Mouse (Mus musculus) forebrain, embryonic 13.5 days (tissue): ENCODE measurements around the gene Dbx1. TPM values are rescaled to one million over a fixed set of nuclear protein-coding genes. Genes with fewer than 3 reads are reported as not detected.
A peak's percentile ranks its signal among the peaks of the same experiment; 100 is the strongest.

Source experiments
- ATAC-seq: fragments of 200-750 bp; cut with Nextera tagmentation; 2 replicates; pipeline ENCODE4 v1.8.0; 2017
- H3K27ac ChIP-seq: fragments of 300-500 bp; sonication (generic); 2 replicates; pipeline ENCODE4 v1.5.1; 2015; ENCODE audit warnings: inconsistent platforms, mild to moderate bottlenecking, moderate library complexity
- H3K27me3 ChIP-seq: fragments of 300-500 bp; sonication (generic); 2 replicates; pipeline ENCODE4 v1.6.1; 2015; ENCODE audit warnings: mild to moderate bottlenecking, inconsistent platforms
- H3K36me3 ChIP-seq: fragments of 300-500 bp; sonication (generic); 2 replicates; pipeline ENCODE4 v1.6.1; 2015; ENCODE audit warnings: mild to moderate bottlenecking, inconsistent platforms; ENCODE audit not compliant: poor library complexity, severe bottlenecking
- H3K4me1 ChIP-seq: fragments of 300-500 bp; sonication (generic); 2 replicates; pipeline ENCODE4 v1.6.1; 2015; ENCODE audit warnings: inconsistent platforms
- H3K4me2 ChIP-seq: fragments of 300-500 bp; sonication (generic); 2 replicates; pipeline ENCODE4 v1.6.1; 2015; ENCODE audit warnings: inconsistent platforms, mild to moderate bottlenecking, moderate library complexity
- H3K4me3 ChIP-seq: fragments of 300-500 bp; sonication (generic); 2 replicates; pipeline ENCODE4 v1.5.1; 2015; ENCODE audit warnings: mild to moderate bottlenecking, inconsistent platforms
- H3K9ac ChIP-seq: fragments of 300-500 bp; sonication (generic); 2 replicates; pipeline ENCODE4 v1.6.1; 2015; ENCODE audit warnings: mild to moderate bottlenecking, inconsistent platforms
- H3K9me3 ChIP-seq: fragments of 300-500 bp; sonication (generic); replicated peaks from 2 replicates; pipeline ENCODE4 v1.6.1; 2016; ENCODE audit warnings: inconsistent platforms
- WGBS: fragments of 180-500 bp; shearing (Covaris S2); methylation state at CpG from one replicate; pipeline ENCODE4 v1.1.7; 2015; 5-methylcytosine and 5-hydroxymethylcytosine counted together
- polyA plus RNA-seq: library from polyadenylated mRNA; unstranded; fragments of >200 nt; fragmentation: Nextera tagmentation; extraction: Ambion mirVana; gene quantifications from 2 replicates; pipeline ENCODE4 v1.2.1, GENCODE M21; 2015

The Dbx1 gene
- polyA plus RNA-seq, 1 experiment from 2014 or later = 7.5 TPM

GRCm38 (mm10) chr7:49620160-49620559, 16.5 kb downstream of the Dbx1 start:
- Histone ChIP-seq H3K4me1 (no peaks in the 10 kb centered on the region), H3K9ac (no peak overlapping the region), H3K27me3 (peaks cover 89% of the 10 kb centered on the region), H3K4me2 (no peak overlapping the region), H3K27ac (no peak overlapping the region), H3K4me3 (no peak overlapping the region), H3K36me3 (no peaks in the 10 kb centered on the region), H3K9me3 (no peaks in the 10 kb centered on the region)
- 74% methylated on average over 1 of the region's 1 CpGs for WGBS
- no peak for ATAC-seq

DNA sequence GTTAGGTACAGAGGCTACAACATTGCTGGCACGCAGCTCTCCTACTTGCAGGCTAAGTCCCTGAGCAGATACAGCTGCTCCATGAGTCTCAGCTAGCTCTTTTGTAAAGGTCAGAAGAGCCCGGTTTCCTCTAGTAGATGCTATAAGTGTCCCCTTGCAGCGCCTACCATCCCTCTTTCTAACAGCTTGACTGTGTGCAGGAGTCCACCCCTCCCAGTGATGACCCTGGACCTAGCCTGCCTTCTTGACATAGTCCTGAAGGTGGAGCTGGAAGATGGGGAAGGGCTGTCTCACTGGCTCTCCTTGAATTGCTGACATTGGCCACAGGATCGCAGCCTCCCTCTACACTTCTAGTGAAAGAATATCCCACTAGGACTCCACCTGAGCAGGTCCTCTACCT, 19.6 kb downstream of the Dbx1 start:
- WGBS = 82% methylated on average over 4 of the region's 4 CpGs
- H3K4me2 ChIP-seq = no peak overlapping the region
- H3K9ac ChIP-seq = no peak overlapping the region
- no peaks in the 10 kb centered on the region for H3K9me3 ChIP-seq
- no peak overlapping the region for H3K4me3 ChIP-seq
- no peak overlapping the region for H3K27ac ChIP-seq
- H3K4me1 ChIP-seq = no peaks in the 10 kb centered on the region
- H3K36me3 ChIP-seq = no peaks in the 10 kb centered on the region
- H3K27me3 ChIP-seq = peaks cover 83% of the 10 kb centered on the region
- ATAC-seq = peak; percentile 17; the same call in 1 of the 2 replicates

GRCm38 (mm10) chr7:49616258-49616735, 20.4 kb downstream of the Dbx1 start:
- peak; percentile 73 for ATAC-seq
- H3K4me1 ChIP-seq = no peaks in the 10 kb centered on the region
- WGBS = 6% methylated on average over 4 of the region's 7 CpGs
- H3K27ac ChIP-seq = no peak overlapping the region
- no peaks in the 10 kb centered on the region for H3K36me3 ChIP-seq
- no peaks in the 10 kb centered on the region for H3K9me3 ChIP-seq
- H3K4me2 ChIP-seq = no peak overlapping the region
- H3K27me3 ChIP-seq = peaks cover 77% of the 10 kb centered on the region
- H3K9ac ChIP-seq = no peak overlapping the region
- H3K4me3 ChIP-seq = no peak overlapping the region

- Histone ChIP-seq H3K36me3 (no peaks in the 10 kb centered on the region), H3K4me2 (no peak overlapping the region), H3K27ac (no peak overlapping the region), H3K4me1 (no peaks in the 10 kb centered on the region), H3K27me3 (peaks cover 5% of the 10 kb centered on the region; the same call in 1 of the 2 replicates), H3K4me3 (no peak overlapping the region), H3K9ac (no peak overlapping the region), H3K9me3 (no peaks in the 10 kb centered on the region)
- ATAC-seq = no peak
- 89% methylated on average over 15 of the region's 15 CpGs for WGBS
Observed at GRCm38 (mm10) chr7:49604965-49605795, 31.5 kb downstream of the Dbx1 start.

DNA sequence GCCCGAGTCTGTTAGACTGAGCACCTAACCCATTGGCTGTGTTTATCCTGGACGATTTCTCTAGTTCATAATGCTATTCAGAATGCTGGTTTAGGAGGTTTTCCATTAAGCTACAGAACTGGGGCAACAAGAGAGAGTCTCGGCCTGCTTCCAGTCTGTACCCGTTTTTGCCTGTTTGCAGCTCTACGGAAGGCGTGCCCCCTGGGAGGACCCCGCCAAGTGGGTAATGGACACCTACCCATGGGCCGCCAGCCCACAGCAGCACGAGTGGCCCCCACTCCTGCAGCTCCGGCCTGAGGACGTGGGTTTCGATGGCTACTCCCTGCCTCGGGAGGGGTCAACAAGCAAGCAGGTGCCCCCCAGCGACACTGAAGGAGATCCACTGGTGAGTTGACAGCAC, 32.4 kb downstream of the Dbx1 start:
- Histone ChIP-seq H3K27ac (no peak overlapping the region), H3K27me3 (peaks cover 5% of the 10 kb centered on the region; the same call in 1 of the 2 replicates), H3K36me3 (no peaks in the 10 kb centered on the region), H3K9ac (no peak overlapping the region), H3K4me1 (no peaks in the 10 kb centered on the region), H3K9me3 (no peaks in the 10 kb centered on the region), H3K4me2 (no peak overlapping the region), H3K4me3 (no peak overlapping the region)
- WGBS = 89% methylated on average over 14 of the region's 14 CpGs
- no peak for ATAC-seq

DNA sequence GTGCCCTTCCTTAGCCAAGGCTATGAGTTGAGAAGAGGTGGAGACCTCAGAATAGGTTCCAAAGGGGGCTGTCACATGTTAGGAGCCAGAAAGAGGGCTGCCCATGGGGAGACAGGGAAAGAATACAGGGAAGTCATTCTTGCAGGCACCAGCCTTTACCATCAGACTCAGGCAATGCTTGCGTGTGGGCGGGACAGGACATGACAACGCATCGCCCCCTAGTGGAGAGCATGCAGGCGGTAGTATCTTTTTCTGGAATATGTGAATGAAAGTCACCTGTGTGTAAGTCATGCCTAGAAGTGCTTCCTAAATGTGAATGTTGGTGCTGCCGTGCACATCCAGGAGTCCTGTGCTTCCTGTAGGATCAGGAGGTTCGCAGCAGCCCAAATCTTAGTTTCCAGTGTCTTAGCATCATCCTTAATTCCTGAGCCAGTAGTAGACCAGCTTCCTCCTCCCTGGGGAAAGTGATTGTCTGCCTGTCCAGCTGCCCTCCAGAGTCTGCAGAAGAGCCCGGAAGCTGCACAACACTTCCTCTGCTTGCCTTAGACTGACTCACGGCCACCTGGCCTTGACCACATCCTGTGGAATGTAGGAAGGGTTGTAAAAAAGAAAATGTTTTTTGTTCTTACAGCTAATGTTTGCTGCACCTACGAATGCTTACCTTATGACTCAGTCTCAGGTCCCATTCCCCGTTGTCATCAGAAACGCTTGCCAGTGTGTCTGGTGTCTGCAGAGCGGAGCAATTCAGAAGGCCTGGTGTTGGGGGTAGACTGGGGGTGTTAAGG, 35.3 kb downstream of the Dbx1 start:
- WGBS = 47% methylated on average over 13 of the region's 13 CpGs
- Histone ChIP-seq H3K4me1 (no peaks in the 10 kb centered on the region), H3K9me3 (no peaks in the 10 kb centered on the region), H3K9ac (no peak overlapping the region), H3K36me3 (0 out of 2 replicates have a peak, but pooled peaks cover 12% of the 10 kb centered on the region), H3K27me3 (peaks cover 5% of the 10 kb centered on the region; the same call in 1 of the 2 replicates), H3K4me2 (no peak overlapping the region), H3K4me3 (no peak overlapping the region), H3K27ac (no peak overlapping the region)
- ATAC-seq = peak; percentile 72

DNA sequence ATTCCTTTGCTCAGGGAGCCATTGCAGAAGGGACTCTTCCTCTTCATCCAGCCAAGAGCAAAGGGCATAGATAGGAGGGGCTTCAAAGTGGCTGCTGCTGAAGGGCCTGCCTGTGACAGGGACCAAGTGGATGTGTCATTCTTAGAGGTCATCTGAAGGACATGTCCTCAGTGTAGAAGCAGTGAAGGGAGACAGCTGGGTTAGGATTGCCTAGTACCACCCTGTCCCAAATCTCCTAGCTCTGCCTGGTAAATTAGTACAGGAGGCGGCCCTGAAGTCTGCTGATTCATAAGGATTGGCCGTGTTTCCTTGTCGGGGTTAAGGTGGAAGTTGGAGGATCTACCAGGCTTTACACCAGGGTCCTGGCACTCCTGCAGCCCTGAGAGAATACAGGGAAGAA, 36.7 kb downstream of the Dbx1 start:
- Histone ChIP-seq H3K9me3 (no peaks in the 10 kb centered on the region), H3K36me3 (0 out of 2 replicates have a peak, but pooled peaks cover 12% of the 10 kb centered on the region), H3K4me1 (no peaks in the 10 kb centered on the region), H3K4me3 (no peak overlapping the region), H3K27me3 (no peaks in the 10 kb centered on the region), H3K4me2 (no peak overlapping the region), H3K27ac (no peak overlapping the region), H3K9ac (no peak overlapping the region)
- ATAC-seq = no peak
- 89% methylated on average over 3 of the region's 3 CpGs for WGBS

DNA sequence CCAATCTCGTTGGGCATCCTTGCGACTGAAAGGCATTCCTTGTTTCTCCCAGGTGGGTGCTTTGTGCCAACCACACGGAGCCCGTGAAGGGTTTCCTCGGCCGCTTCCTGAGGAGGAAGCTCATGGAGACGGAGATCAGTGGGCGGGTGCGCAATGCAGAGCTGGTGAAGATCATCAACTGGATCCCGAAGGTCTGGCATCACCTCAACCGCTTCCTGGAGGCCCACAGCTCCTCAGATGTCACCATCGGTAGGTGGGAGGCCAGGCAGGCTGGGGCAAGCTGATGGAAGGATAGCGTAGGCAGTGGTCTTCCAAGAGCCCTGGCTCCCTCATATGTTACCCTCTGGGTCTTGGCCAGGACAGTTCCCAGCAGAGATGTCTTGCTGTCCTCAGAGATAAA, 38.4 kb downstream of the Dbx1 start:
- no peaks in the 10 kb centered on the region for H3K4me1 ChIP-seq
- H3K4me3 ChIP-seq = no peak overlapping the region
- 94% methylated on average over 13 of the region's 13 CpGs for WGBS
- 0 out of 2 replicates have a peak, but pooled peaks cover 17% of the 10 kb centered on the region for H3K36me3 ChIP-seq
- no peaks in the 10 kb centered on the region for H3K9me3 ChIP-seq
- H3K27ac ChIP-seq = no peak overlapping the region
- no peak overlapping the region for H3K9ac ChIP-seq
- no peaks in the 10 kb centered on the region for H3K27me3 ChIP-seq
- no peak for ATAC-seq
- no peak overlapping the region for H3K4me2 ChIP-seq

GRCm38 (mm10) chr7:49597776-49598175, 38.9 kb downstream of the Dbx1 start:
- no peak for ATAC-seq
- H3K27me3 ChIP-seq = no peaks in the 10 kb centered on the region
- 0 out of 2 replicates have a peak, but pooled peaks cover 17% of the 10 kb centered on the region for H3K36me3 ChIP-seq
- no peak overlapping the region for H3K9ac ChIP-seq
- no peaks in the 10 kb centered on the region for H3K9me3 ChIP-seq
- WGBS = 78% methylated on average over 3 of the region's 3 CpGs
- no peak overlapping the region for H3K27ac ChIP-seq
- H3K4me3 ChIP-seq = no peak overlapping the region
- H3K4me2 ChIP-seq = no peak overlapping the region
- no peaks in the 10 kb centered on the region for H3K4me1 ChIP-seq

DNA sequence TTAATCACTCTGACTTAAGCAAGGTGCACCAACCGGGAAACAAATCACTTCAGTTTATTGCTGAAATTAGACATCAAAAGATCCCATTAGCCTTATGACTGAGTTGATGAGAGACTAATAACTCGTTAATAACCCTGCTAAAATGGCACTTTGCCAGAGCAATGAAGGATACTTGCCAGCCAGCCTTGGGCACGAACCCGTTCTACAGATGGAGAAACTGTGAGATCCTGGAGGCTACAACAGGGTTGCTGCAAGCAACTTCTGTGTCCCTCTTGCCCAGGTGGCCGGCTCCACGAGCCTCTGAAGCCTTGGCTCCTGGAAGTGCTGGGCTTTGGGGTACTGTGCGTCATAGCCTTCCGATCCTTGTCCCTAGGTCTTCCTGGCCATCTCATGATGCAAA, 47.0 kb downstream of the Dbx1 start:
- ATAC-seq = no peak
- Histone ChIP-seq H3K4me1 (no peaks in the 10 kb centered on the region), H3K27me3 (no peaks in the 10 kb centered on the region), H3K36me3 (0 out of 2 replicates have a peak, but pooled peaks cover 8% of the 10 kb centered on the region), H3K4me3 (no peak overlapping the region), H3K9me3 (no peaks in the 10 kb centered on the region), H3K4me2 (no peak overlapping the region), H3K27ac (no peak overlapping the region), H3K9ac (no peak overlapping the region)
- whole genome bisulfite sequencing = 80% methylated on average over 8 of the region's 8 CpGs

GRCm38 (mm10) chr7:49586530-49587120, 50.0 kb downstream of the Dbx1 start:
- Histone ChIP-seq H3K9me3 (no peaks in the 10 kb centered on the region), H3K27ac (no peak overlapping the region), H3K36me3 (0 out of 2 replicates have a peak, but pooled peaks cover 3% of the 10 kb centered on the region), H3K4me2 (no peak overlapping the region), H3K4me3 (no peak overlapping the region), H3K9ac (no peak overlapping the region), H3K4me1 (no peaks in the 10 kb centered on the region), H3K27me3 (no peaks in the 10 kb centered on the region)
- ATAC-seq = no peak
- 76% methylated on average over 5 of the region's 5 CpGs for WGBS

DNA sequence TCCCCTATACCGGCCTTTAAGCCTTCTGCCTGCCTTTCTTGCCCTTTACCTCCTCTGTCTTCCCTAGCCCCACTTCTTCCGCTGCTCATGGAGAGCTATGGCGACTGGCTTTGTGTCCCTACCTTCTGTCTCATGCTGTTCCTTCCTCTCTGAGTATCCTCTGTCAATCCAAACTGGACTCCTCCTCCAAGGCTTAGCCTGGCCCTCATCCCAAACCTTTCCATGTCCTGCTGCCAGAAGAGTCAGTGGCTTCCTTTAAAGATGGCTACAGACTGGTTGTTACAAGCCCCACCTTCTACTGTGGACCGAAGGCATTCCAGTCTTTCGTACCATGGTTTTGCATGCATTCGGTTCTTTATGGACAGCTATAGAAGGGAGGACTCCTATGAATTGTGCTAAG, 53.5 kb downstream of the Dbx1 start:
- Histone ChIP-seq H3K36me3 (0 out of 2 replicates have a peak, but pooled peaks cover 3% of the 10 kb centered on the region), H3K9ac (no peak overlapping the region), H3K27ac (no peak overlapping the region), H3K9me3 (no peaks in the 10 kb centered on the region), H3K27me3 (no peaks in the 10 kb centered on the region), H3K4me2 (no peak overlapping the region), H3K4me3 (no peak overlapping the region), H3K4me1 (no peaks in the 10 kb centered on the region)
- 89% methylated on average over 6 of the region's 6 CpGs for WGBS
- ATAC-seq = no peak
